Mouse (Mus musculus): ENCODE data around the gene 2010111I01Rik.
"Not testable (repeated sequence)": the region's sequence is repeated elsewhere in the genome, so short reads cannot be mapped to it uniquely, and the experiment has no call there.

Gene 2010111I01Rik

DNA sequence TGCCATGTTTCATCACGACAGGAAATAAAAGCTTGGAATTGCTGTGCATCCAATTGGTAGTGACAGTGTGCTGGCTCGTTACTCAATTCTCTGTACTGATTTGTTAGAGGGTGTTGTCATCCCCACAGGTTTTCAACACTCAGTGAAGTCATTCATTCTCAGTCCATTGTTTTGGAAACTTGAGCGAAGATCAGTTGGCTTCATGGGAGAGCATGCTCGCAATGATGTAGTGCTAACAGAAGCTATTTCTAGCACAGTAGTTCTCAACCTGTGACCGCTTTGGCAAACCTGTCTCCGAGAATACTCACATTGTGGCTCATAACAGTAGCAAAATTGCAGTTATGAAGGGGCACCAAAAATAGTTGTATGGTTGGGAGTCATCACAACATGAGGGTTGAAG, 8.7 kb upstream of the 2010111I01Rik start:
- DNase-seq (ENCODE audit: low spot score): no peak

DNA sequence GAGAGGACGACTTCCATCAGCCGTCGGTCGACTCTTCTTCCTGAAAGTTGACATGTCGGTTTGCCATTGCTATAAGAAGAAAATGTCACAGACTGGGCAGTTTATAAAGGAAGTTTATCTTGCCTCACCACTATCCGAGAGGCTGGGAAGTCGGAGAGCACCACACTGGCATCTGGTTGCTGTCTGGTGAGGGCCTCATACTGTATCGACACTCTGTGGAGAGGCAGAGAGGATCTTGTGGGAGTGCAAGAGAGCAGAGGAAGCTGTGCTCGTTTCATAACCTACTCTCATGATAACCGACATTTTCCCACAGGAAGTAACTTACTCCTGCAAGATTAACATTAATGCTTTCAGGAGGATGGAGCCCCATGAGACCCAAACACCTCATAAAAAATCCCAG, 7.9 kb upstream of the 2010111I01Rik start:
- DNase-seq (ENCODE audit: low spot score): no peak

DNA sequence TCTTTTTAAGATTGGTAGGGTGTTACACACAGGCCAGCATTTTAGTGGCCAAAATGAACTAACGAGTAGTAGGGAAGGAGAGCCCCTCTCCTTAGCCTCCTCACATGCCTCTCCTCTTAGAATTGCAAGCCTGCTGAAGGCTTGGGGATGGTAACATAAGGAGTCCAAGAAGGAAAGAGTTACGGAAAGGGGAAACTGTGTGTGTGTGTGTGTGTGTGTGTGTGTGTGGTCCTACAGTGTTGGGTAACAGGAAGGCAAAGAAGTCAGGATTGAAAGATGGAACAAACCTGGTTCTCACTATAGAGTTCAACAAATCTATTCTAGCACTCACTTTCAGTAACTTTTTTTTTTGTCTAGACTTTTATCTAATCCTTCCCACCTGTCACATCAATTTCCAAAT, 1.3 kb upstream of the 2010111I01Rik start:
- DNase-seq (ENCODE audit: low spot score): no peak

DNA sequence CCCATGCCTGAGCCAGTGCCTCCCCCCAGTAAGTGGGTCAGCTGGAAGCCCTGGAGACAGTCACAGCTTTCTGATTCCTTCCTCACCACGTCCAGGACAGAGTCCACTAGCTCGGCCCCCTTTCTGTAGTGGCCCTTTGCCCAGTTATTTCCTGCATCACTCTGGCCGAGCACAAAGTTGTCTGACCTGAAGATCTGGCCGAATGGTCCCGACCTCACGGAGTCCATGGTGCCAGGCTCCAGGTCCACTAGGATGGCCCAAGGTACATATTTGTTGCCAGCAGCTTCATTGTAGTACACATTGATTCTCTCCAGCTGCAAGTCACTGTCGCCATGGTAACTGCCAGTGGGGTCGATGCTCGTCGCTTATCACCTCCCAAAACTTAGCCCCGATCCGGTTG, 3.5 kb downstream of the 2010111I01Rik start:
- DNase-seq (ENCODE audit: low spot score): no peak

DNA sequence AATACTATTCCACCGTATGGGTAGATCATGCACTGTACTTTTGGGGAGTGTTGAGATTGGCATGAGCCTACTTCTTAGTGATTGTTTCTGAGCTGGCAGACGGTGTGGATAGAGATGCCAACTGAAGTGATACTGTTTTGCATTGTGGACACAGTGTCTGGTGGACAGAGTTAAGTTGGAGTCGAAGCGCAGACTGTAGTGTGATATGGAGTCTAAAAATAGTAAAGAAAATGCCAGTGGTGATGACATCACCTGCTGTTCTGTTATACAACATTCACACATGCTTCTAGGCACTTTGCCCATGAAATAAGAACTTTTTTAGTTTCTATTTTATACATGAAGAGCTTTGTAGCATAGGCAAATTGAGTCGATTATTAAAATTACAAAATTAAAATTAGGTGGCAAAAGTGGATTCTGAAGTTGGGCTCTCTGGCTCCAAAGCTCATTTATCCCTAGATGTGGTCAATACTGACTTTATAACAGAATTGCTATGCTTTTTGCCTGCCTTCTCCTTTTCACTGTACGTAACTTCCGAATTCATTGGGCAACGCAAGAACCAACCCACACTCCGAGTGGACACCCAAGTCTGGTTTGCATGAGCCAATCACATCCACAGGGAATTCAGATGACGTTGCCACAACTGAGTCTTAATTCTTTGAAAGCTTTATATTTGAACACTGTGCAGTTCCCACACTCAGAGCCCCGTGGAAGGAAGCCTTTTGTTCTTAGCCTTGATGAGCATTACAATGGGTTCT, 6.0 kb downstream of the 2010111I01Rik start:
- no peak for DNase-seq (ENCODE audit: low spot score)

DNA sequence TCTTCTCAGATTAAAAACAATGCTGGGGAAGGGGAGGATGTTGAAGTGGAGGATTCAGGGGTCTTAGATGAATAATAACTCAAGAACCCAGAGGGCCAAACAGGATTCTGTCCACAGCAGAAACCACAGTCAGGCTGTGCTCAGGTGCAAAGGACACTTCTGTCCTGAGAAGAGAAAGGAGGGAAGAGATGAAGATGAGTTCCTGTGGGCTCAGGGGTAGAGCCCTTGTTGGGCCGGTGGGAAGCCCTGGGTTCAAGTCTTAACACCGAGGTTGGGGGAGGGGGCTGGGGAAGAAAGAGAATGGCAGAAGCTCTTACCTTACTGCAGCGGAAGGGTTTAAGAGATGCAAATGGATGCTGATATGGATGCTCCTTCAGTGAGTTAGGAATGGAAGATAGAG, 7.7 kb downstream of the 2010111I01Rik start:
- DNase-seq (ENCODE audit: low spot score): no peak

DNA sequence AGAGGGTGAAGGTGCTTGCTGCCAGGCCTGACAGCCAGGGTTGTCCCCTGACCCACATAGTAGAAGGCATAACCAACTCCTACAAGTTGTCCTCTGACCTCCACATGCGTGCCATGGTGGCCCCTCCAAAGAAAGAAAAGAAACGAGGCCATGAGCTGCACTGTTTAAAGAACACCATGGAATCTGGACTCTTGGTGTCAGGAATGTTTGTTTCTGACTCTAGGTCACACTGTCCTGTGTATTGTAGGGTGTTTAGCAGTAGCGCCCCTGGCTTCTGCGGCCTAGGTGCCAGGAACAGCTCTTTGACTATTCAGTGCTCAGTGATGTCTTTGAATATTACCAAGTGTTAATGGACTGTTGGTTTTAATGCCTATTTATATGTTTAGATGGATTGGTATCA, 8.4 kb downstream of the 2010111I01Rik start:
- DNase-seq (ENCODE audit: low spot score): no peak

DNA sequence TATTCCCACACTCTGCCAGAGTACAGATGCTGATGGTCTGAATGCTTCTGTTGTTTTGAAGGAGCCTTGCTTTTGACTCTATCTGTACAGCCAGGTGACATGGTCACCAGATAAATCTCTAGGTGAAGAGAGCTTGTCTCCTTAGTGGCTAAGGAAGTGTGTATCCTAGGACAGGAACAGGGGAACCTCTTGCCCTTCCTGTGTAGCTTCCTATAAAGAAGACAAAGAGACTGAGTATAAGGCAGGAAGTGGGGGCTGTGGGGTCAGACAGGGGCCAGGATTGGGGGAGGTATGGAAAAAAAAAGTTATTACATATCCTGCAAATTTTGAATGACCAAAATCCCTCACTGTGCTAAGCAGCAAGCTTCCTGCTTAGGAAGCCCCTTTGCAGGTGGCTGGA, 13.4 kb downstream of the 2010111I01Rik start:
- DNase-seq (ENCODE audit: low spot score): no peak

DNA sequence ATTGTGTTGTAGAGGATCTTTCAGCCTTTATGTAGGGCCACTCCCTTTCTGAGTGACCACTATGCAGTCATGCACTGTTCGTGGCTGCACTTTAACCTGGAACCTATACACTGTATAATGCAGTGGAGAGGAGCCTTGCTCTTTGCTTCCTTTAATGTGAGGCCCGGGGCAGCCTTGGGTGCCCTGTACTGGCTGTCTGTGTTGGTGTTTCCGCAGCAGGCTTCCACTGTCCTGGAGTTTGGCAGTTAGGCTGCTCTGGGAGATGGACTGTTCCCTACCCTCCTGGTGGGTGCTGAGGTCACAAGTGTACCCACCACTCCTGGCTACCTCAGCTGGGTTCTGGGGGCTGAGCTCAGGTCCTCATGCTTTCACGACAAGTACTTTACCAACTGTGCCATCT, 14.1 kb downstream of the 2010111I01Rik start:
- no peak for DNase-seq (ENCODE audit: low spot score)

DNA sequence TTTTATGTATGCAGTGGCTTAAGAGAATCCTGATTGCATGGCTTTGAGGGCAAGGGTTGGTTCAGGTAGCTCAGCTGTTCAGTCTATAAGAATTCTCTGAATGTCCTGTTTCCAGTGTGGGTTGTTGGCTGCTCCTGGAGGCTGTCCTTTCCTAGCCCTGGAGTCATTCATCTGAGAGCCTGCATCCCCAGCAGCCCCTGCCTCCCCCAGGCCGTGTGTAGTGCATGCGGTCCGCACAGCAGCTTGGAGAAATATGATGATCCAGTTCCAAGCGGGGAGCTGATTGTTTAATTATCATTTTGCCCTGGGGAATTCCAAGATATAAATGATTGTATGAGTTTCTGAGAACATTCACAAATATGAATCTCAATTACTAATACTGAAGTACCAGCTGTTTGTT, 14.5 kb downstream of the 2010111I01Rik start:
- no peak for DNase-seq (ENCODE audit: low spot score)

DNA sequence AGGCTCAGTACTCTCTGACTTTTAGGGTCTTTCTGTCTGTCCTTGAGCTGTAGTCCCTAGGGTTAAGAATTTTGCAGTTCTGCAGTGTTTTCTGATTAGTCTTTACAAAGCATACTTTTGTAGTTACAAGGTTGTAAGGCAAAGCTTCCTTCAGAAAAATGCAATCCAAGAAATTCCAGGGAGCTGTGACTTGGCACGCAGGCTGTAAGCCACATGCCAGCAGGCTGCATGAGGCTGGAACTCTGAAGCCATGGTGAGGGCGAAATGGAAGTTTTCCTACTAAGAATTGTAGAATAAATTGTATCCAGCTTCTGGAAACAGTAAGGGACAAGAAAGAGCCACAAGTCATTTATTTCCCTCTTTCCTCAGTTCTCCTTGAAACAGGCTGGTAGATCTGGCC, 15.4 kb downstream of the 2010111I01Rik start:
- DNase-seq (ENCODE audit: low spot score): no peak

DNA sequence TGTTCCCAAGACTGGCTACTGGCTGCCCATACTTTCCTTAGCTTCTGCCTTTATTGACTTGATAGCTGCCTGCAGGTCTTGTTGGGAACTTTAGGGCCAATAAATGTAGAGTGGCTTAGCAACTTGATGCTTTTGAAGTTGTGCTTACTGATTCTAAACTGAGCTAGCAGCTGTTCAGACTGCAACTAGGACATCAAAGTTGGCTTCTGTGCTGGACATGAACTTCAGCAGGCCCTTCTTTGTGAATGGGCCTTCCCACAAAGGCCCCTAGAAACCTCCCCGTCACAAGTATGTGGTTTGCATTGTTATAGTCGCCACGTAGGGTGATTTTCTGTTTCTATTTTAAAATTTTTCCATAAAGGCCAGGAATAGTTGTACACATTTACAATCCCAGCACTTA, 19.8 kb downstream of the 2010111I01Rik start:
- no peak for DNase-seq (ENCODE audit: low spot score)

DNA sequence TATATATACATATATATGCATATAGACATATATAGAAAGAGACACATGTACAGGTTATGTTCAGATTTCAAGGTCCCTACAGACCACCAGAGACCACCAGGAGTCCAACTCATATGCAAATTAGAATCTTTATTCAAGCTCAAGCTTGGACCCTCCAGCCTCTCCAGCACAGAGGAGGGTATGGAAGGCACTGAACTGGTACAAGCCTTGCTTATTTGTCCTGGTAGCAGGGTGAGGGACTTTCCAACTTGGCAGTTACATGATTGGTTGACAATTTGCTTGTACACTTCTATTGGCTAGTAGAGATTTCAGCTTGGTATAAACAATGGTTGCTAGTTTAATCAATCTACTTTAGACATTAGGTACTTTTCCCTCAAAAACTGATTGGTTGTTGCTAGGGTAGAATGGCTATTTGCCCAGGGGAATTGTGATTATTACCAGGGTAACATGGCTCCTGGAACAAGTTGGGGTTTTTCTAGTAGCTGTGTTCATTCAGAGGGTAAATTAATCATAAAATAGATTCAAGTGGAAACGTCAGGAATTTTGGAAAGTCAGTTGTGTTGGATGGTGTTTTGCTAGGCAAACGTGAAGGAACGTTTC, 25.3 kb downstream of the 2010111I01Rik start:
- no peak for DNase-seq (ENCODE audit: low spot score)

DNA sequence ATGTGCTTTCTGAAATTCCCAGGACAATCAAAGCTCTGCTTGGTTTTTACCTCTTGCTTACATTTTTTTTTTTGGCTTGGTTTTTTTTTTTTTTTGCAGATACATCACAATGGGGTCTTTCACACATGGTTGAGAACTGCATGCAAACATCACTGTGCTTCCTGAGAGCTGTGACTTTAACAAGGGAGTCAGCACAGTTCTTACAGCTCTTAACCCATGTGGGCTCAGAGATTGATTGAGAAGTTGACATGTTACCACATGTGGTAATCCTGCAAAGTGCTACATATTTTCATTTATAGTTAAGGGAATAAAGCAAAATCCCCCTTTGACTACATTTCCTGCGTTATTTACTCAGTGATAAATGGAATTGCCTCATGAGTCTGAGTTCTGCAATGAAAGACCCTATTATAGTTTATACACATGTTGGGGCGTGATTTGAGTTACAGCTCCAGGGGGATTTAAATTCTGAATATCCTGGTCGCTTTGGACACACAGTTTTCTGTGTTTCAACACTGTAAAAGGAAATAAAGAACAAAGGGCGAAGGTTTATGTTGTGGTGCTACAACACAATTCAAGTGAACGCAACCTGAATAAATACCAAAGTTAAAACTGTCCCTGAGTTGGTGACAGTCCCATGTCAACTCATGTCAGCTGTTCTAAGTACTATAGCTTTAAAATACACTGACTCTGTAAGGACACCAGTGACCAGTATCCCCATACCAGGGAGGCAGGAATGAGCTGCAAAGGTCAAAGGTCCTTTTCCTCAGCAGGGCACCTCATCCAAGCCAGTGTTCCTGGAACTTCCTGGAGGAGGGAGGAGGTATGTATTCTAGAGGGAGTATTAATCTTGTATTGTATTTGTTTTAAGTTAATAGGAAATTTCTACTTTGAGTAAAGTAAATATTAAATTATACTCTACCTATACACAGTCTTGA, 29.1 kb downstream of the 2010111I01Rik start:
- no peak for DNase-seq (ENCODE audit: low spot score)

DNA sequence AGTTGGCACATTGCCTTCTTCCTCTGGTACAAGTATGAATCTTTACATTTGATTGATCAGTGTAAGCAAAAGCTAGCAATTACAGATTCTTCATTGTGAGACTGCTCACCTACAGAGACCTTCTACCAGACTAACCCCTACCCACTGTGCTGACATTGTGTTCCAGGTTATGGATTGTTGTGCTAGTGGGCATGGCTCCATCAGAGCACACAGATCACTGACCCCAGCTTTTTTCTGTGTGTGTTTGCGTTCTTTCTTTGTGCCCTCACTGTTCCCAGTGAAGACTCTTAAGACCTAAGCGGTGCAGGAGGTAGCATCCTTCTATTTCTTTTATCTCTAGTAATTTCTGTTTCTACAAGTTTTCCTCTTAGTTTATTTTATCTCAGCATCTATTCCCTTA, 32.1 kb downstream of the 2010111I01Rik start:
- DNase-seq (ENCODE audit: low spot score): no peak

DNA sequence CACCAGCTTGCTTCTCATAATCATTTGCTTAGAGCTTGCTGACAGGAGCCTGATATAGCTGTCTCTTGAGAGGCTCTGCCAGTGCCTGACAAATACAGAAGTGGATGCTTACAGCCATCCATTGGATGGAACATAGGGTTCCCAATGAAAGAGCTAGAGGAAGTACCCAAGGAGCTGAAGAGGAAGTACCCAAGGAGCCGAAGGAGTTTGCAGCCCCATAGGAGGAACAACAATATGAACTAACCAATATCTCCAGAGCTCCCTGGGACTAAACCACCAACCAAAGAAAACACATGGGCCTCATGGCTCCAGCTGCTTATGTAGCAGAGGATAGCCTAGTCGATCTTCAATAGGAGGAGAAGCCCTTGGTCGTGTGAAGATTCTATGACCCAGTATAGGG, 42.8 kb downstream of the 2010111I01Rik start:
- not testable (repeated sequence) for DNase-seq (ENCODE audit: low spot score)

DNA sequence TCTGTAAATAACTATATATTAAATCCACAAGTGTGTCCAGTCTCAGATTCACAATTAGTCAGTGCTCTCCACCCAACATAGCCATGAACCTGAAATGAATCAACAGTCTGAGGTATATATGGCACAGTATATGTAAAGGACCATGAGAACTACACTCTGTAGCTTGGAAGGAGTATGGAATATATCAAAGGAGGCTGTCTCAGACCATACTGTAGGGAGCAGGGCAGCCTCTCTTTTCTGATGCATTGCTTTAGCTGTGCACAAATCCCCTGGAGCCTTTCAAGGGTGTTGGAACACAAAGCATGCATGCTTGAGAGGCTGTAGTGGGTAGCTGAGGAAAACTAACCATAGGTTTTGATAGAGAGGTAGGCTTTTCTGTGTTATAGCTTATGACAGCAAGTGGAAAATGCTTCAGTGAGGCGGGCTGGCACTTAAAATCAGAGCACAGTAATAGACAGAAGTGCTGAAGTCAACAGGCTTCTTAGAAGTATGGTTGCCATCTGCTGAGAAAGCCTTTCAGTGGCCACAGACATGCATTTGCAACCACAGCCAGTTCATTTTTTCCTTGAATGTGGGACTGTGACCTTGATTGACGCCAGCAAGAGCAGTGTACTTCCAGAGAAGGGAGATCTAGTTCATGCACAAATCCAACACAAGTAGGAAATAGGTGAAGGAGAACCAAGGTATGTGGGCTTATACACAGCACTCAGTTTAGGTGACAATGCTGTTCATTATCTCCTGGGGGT, 45.8 kb downstream of the 2010111I01Rik start:
- no peak for DNase-seq (ENCODE audit: low spot score)

DNA sequence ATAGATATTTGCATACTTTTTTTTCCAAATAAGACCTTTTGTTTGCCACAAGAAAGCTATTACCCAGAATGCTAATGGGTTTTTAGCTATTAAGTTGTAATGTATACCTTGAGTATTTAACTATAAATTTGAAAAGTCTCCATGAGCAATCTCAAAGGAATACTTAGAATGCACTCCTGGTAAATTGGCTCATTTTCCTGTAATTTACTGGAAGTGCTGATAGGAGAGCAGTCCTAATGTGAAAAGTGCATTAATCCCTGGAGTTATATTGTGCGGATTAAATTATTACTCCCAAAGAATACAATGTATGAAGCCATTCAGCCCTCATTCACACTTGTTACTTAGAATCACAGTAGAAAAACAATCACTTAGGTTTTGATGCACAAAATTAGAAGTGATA, 49.7 kb downstream of the 2010111I01Rik start:
- DNase-seq (ENCODE audit: low spot score): no peak

DNA sequence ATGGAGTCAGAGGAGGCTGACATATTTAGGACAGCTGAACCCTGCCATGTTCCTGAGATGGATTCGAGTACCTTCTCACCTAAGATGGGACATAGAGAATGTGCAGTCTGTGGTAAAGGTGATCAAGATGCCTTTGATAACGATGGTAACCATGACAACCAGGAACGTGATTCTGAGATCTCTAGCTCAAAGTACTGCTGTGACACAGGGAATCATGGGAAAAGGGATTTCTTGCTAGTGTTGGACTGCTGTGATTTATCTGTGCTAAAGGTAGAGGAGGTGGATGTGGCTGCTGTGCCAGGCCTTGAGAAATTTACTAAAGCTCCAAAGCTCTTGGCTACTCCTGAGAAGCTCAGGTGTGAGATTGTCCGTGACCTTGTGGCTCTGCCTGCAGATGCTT, 50.7 kb downstream of the 2010111I01Rik start:
- no peak for DNase-seq (ENCODE audit: low spot score)

DNA sequence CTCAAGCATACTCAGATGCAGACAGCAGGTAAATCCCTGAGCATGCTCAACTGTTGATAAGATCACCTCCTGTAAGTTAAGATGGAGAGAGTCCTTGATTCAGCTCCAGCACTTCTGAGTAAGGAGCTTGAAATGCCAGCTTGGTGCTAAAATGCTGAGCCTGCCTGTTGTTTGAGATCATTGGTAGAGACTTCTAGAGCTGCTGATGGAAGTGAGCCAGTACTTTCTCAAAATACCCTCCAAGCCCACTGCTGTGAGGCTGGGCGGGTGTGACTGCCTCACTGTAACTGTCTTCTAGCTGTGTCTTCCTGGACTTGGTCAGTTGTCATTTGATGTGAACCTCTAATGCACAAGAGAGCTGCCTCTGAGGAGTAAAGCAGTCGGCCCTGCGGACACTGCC, 51.4 kb downstream of the 2010111I01Rik start:
- no peak for DNase-seq (ENCODE audit: low spot score)

DNA sequence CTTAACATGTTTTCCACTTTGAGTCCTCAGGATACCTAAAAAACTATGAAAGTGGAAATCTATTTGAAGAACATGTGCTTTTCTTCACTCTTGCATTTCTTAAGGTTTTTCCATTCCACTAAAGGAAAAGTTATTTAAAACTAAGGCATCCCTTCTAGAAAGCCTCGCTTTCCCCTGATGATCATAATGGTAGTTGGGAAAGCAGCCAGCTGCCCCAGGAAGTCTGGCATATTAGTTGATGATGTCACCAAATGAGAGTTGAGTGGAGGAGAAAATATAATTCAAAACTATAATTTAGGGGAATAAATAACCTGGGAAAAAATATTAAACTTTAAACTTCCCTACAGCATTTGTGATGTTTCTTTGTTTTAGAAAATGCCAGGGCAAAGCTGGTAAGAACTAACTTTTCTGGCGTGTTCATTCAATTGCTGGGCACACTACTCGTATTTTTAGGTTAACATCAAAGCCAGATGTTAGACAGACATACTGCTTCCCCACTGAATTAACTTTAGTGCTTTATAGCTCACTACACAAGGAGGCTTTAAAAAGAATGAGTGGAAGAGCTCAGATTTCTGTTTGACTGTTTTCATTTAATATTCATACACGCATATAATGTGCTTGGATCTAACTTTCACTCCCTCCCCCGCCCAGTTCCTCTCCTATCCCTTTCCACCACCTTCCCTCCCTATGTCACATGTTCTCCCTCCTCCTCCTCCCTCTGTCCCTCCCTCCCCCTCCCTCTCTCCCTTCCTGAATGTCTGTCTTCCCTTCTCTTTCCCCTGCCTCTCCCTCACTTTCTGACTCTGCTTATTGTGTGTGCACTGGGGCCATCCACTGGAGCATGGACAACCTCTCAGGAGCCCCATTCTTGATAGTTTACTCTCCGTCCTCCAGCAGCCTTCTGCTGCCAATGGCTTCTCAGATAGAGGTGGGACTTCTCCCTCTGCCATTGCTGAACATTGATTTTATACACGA, 58.8 kb downstream of the 2010111I01Rik start:
- no peak for DNase-seq (ENCODE audit: low spot score)

Measured in T-cell, adult 2 months (primary cell).